Mouse (Mus musculus): ENCODE measurements around the gene Hpd. TPM values are rescaled to one million over a fixed set of nuclear protein-coding genes. Genes with fewer than 3 reads are reported as not detected.
"Not testable (repeated sequence)": the region's sequence is repeated elsewhere in the genome, so short reads cannot be mapped to it uniquely, and the experiment has no call there.

Gene Hpd
- polyA plus RNA-seq (2015; fragmentation: Nextera tagmentation; extraction: Ambion mirVana) = 0.20 and 0.46 TPM in 2 replicates

- Histone ChIP-seq H3K36me3 (ENCODE audit: control insufficient read depth, insufficient read depth) (no peaks in the 10 kb centered on the region), H3K4me2 (ENCODE audit: low read depth, low read length) (no peak within 1 kb of the TSS), H3K4me1 (ENCODE audit: control insufficient read depth, insufficient read depth, low read length) (no peaks in the 10 kb centered on the region), H3K27ac (ENCODE audit: low read length) (no peak within 1 kb of the TSS), H3K9me3 (replicated peaks; ENCODE audit: control insufficient read depth, low read length) (no peaks in the 10 kb centered on the region), H3K9ac (ENCODE audit: low read length) (no peak within 1 kb of the TSS), H3K27me3 (ENCODE audit: control insufficient read depth, insufficient read depth, low read length) (no peaks in the 10 kb centered on the region), H3K4me3 (ENCODE audit: low read length) (no peak within 1 kb of the TSS)
- 75% methylated on average over 10 of the region's 10 CpGs for WGBS
- ATAC-seq (replicated peaks; ENCODE audit: extremely low read depth, insufficient read depth, low FRiP score) = no peak
Observed at GRCm38 (mm10) chr5:123182651-123183050, at the start of gene Hpd. Hpd (minus strand) TSS chr5:123182727.

- Histone ChIP-seq H3K4me2 (ENCODE audit: low read depth, low read length) (no peak overlapping the region), H3K9ac (ENCODE audit: low read length) (no peak overlapping the region), H3K9me3 (replicated peaks; ENCODE audit: control insufficient read depth, low read length) (no peaks in the 10 kb centered on the region), H3K4me3 (ENCODE audit: low read length) (no peak overlapping the region), H3K36me3 (ENCODE audit: control insufficient read depth, insufficient read depth) (no peaks in the 10 kb centered on the region), H3K27me3 (ENCODE audit: control insufficient read depth, insufficient read depth, low read length) (no peaks in the 10 kb centered on the region), H3K27ac (ENCODE audit: low read length) (no peak overlapping the region), H3K4me1 (ENCODE audit: control insufficient read depth, insufficient read depth, low read length) (peaks cover 12% of the 10 kb centered on the region)
- 79% methylated on average over 2 of the region's 2 CpGs for WGBS
- ATAC-seq (replicated peaks; ENCODE audit: extremely low read depth, insufficient read depth, low FRiP score) = no peak
Observed at GRCm38 (mm10) chr5:123232180-123232579, 49.7 kb upstream of the Hpd start.

- Histone ChIP-seq H3K36me3 (ENCODE audit: control insufficient read depth, insufficient read depth) (no peaks in the 10 kb centered on the region), H3K9me3 (replicated peaks; ENCODE audit: control insufficient read depth, low read length) (no peaks in the 10 kb centered on the region), H3K4me1 (ENCODE audit: control insufficient read depth, insufficient read depth, low read length) (peaks cover 8% of the 10 kb centered on the region), H3K4me3 (ENCODE audit: low read length) (no peak overlapping the region), H3K4me2 (ENCODE audit: low read depth, low read length) (peak overlapping the region; percentile 71; the same call in 1 of the 2 replicates), H3K27me3 (ENCODE audit: control insufficient read depth, insufficient read depth, low read length) (no peaks in the 10 kb centered on the region), H3K27ac (ENCODE audit: low read length) (no peak overlapping the region), H3K9ac (ENCODE audit: low read length) (no peak overlapping the region)
- ATAC-seq (replicated peaks; ENCODE audit: extremely low read depth, insufficient read depth, low FRiP score) = no peak
- WGBS = 85% methylated on average over 6 of the region's 6 CpGs
Observed at GRCm38 (mm10) chr5:123229296-123229695, 46.8 kb upstream of the Hpd start.

DNA sequence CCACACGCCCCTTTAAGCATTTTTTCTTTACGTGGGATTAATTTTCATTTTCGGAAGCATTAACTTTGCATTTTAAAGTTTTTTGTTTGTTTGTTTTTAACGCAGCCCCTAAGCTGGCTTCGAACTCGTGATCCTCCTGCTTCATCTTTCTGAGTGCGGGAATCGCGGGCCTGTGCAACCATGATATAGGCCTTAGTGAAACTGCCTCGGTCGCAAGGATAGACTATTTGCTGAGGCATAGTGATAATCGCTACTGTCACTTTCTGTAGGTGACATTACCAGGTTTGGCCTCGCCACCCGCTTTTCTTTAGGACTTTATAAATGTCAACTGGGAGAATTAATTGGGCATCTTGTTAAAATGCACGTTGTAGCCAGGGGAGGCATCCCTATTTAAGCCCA is 46.0 kb upstream of the Hpd start:
- peaks cover 8% of the 10 kb centered on the region for H3K4me1 ChIP-seq (ENCODE audit: control insufficient read depth, insufficient read depth, low read length)
- H3K4me2 ChIP-seq (ENCODE audit: low read depth, low read length) = peak overlapping the region; percentile 71
- H3K9me3 ChIP-seq (replicated peaks; ENCODE audit: control insufficient read depth, low read length) = no peaks in the 10 kb centered on the region
- H3K36me3 ChIP-seq (ENCODE audit: control insufficient read depth, insufficient read depth) = no peaks in the 10 kb centered on the region
- peak overlapping the region; percentile 95 for H3K9ac ChIP-seq (ENCODE audit: low read length)
- 7% methylated on average over 15 of the region's 15 CpGs for WGBS
- peak overlapping the region; percentile 89 for H3K4me3 ChIP-seq (ENCODE audit: low read length)
- no peaks in the 10 kb centered on the region for H3K27me3 ChIP-seq (ENCODE audit: control insufficient read depth, insufficient read depth, low read length)
- no peak overlapping the region for H3K27ac ChIP-seq (ENCODE audit: low read length)
- ATAC-seq (replicated peaks; ENCODE audit: extremely low read depth, insufficient read depth, low FRiP score) = no peak

DNA sequence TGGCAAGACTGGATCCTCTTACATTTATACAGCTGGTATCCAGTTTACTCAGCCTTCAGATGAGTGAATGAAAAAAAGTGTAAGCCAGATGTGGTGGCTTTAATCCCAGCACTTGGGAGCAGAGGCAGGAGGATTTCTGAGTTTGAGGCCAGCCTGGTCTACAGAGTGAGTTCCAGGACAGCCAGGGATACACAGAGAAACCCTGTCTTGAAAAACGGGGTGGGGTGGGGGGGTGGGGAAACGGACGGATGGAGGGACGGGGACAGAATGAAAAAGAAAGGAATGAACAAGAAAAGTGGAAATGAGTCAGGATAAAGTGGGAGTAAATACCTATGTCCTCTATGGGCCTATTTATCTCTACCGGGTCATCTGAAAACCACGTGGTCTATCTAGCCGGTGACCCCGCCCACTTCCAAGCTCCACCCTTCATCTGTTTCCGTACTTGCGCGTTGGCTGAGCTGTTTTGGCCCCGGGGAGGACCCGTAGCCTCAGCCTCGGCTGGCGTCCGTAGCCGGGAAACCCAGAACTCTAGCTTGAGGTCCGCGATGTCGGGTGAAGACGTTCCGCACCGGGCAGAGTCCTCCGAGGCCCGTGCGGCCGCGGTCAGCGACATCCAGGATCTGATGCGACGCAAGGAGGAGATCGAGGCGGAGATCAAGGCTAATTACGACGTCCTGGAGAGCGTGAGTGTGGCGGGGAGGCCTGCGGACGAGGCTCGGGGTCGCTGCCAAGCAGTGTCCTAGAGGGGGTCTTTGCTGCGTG is 45.4 kb upstream of the Hpd start:
- H3K4me3 ChIP-seq (ENCODE audit: low read length) = peak overlapping the region; percentile 89
- H3K4me1 ChIP-seq (ENCODE audit: control insufficient read depth, insufficient read depth, low read length) = peaks cover 8% of the 10 kb centered on the region
- 2% methylated on average over 42 of the region's 42 CpGs for WGBS
- no peaks in the 10 kb centered on the region for H3K36me3 ChIP-seq (ENCODE audit: control insufficient read depth, insufficient read depth)
- no peaks in the 10 kb centered on the region for H3K9me3 ChIP-seq (replicated peaks; ENCODE audit: control insufficient read depth, low read length)
- peak overlapping the region; percentile 95 for H3K9ac ChIP-seq (ENCODE audit: low read length)
- no peaks in the 10 kb centered on the region for H3K27me3 ChIP-seq (ENCODE audit: control insufficient read depth, insufficient read depth, low read length)
- no peak overlapping the region for H3K27ac ChIP-seq (ENCODE audit: low read length)
- ATAC-seq (replicated peaks; ENCODE audit: extremely low read depth, insufficient read depth, low FRiP score) = peak; percentile 90
- peak overlapping the region; percentile 71 for H3K4me2 ChIP-seq (ENCODE audit: low read depth, low read length)

DNA sequence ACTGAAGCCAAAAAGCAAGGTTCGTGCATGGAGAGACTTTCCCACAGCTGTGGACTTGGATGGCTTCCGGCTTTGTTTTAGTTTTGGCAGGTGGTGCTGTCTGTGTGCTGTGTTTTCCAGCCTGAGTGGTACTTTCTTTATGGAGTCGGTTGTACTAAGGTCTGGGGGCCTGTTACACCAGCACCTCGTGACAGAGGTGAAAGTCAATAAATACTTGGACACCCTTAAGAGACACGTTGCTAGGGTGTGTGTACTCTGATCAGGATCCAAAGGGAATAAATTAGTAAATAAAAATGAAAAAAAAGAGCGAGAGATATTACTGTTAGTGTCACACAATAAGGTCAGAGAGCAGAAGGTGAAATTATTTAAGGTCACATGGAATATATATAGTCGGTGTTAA is 44.3 kb upstream of the Hpd start:
- no peak for ATAC-seq (replicated peaks; ENCODE audit: extremely low read depth, insufficient read depth, low FRiP score)

DNA sequence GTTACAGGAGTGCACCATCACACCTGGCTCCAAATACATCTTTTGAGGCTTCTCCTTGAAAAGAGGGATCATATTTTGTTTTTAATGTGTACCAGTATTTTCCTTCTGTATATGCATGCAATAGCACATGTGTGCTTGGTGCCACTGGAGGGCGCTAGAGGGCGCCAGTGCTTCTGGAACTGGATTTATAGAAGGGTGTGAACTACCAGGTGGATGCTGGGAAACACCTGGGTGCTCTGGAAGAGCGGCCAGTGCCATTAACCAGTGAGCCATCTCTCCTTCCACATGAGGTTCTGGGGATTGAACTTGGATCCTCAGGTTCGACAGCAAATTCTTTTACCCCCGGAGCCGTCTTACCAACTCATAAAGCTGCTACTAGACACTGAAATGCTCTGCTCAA is 41.3 kb upstream of the Hpd start:
- ATAC-seq (replicated peaks; ENCODE audit: extremely low read depth, insufficient read depth, low FRiP score); H3K9ac ChIP-seq (ENCODE audit: low read length): not testable (repeated sequence)
- WGBS = 63% methylated on average over 5 of the region's 6 CpGs

More for the DNA sequence above, 44.3 kb upstream of the Hpd start:
- Histone ChIP-seq H3K36me3 (ENCODE audit: control insufficient read depth, insufficient read depth) (no peaks in the 10 kb centered on the region), H3K9me3 (replicated peaks; ENCODE audit: control insufficient read depth, low read length) (no peaks in the 10 kb centered on the region), H3K27me3 (ENCODE audit: control insufficient read depth, insufficient read depth, low read length) (no peaks in the 10 kb centered on the region), H3K27ac (ENCODE audit: low read length) (no peak overlapping the region), H3K4me1 (ENCODE audit: control insufficient read depth, insufficient read depth, low read length) (peaks cover 8% of the 10 kb centered on the region), H3K4me3 (ENCODE audit: low read length) (no peak overlapping the region), H3K4me2 (ENCODE audit: low read depth, low read length) (no peak overlapping the region), H3K9ac (ENCODE audit: low read length) (no peak overlapping the region)
- 85% methylated on average over 7 of the region's 7 CpGs for WGBS

DNA sequence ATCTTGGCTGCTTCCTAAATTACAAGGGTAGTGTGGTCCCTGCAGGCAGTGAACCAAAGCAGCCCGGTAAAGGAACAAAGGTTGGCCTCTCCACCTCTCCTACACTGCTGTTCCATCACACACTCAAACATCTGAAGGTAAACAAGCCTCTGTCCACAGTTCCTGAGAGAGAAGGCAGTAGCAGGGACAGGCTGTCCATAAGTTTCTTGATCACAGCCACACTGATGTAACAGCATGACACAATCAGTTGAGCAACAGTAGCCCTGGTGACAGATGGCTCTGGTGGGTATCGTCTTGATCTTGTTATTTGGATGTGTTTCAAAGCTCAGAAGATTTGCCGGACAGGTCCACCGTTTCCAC is 40.5 kb upstream of the Hpd start:
- Histone ChIP-seq H3K27ac (ENCODE audit: low read length) (no peak overlapping the region), H3K9ac (ENCODE audit: low read length) (no peak overlapping the region), H3K4me3 (ENCODE audit: low read length) (no peak overlapping the region), H3K27me3 (ENCODE audit: control insufficient read depth, insufficient read depth, low read length) (no peaks in the 10 kb centered on the region), H3K4me2 (ENCODE audit: low read depth, low read length) (no peak overlapping the region), H3K4me1 (ENCODE audit: control insufficient read depth, insufficient read depth, low read length) (no peaks in the 10 kb centered on the region), H3K36me3 (ENCODE audit: control insufficient read depth, insufficient read depth) (no peaks in the 10 kb centered on the region), H3K9me3 (replicated peaks; ENCODE audit: control insufficient read depth, low read length) (no peaks in the 10 kb centered on the region)
- 58% methylated on average over 4 of the region's 4 CpGs for WGBS
- ATAC-seq (replicated peaks; ENCODE audit: extremely low read depth, insufficient read depth, low FRiP score) = no peak

More for the DNA sequence above, 41.3 kb upstream of the Hpd start:
- H3K4me1 ChIP-seq (ENCODE audit: control insufficient read depth, insufficient read depth, low read length); H3K27ac ChIP-seq (ENCODE audit: low read length); H3K9me3 ChIP-seq (replicated peaks; ENCODE audit: control insufficient read depth, low read length); H3K4me3 ChIP-seq (ENCODE audit: low read length); H3K27me3 ChIP-seq (ENCODE audit: control insufficient read depth, insufficient read depth, low read length); H3K36me3 ChIP-seq (ENCODE audit: control insufficient read depth, insufficient read depth); H3K4me2 ChIP-seq (ENCODE audit: low read depth, low read length): not testable (repeated sequence)

DNA sequence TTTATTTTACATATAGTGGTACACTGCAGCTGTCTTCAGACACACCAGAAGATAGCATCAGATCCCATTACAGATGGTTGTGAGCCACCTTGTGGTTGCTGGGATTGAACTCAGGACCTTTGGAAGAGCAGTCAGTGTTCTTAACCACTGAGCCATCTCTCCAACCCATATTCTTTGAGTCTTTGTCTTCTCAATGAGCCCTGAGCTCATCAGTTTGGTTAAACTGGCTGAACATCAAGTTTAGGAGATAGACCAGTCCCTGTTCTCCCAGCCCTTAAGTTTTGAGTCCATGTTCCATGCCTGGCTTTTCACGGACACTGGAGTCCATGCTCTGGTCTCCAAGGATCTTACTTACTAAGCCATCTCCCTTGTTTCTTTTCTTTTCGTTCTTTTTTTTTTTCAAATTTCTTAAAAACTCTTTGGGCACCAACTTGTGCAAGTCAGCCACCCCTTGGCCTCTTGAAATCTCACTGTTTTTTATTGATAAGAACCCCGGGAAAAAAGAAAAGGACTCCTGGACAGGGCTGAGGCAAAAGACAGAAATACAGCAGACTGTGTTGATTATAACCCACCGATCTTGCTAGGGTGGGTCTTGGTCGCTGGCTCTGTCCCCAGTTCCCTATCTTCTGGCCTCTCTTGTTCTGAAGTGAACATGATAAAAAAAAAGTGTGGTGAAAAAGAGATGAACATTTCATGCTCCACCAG is 40.0 kb upstream of the Hpd start:
- H3K4me1 ChIP-seq (ENCODE audit: control insufficient read depth, insufficient read depth, low read length); H3K36me3 ChIP-seq (ENCODE audit: control insufficient read depth, insufficient read depth); H3K27me3 ChIP-seq (ENCODE audit: control insufficient read depth, insufficient read depth, low read length); H3K4me2 ChIP-seq (ENCODE audit: low read depth, low read length); ATAC-seq (replicated peaks; ENCODE audit: extremely low read depth, insufficient read depth, low FRiP score); H3K4me3 ChIP-seq (ENCODE audit: low read length); H3K9ac ChIP-seq (ENCODE audit: low read length); H3K27ac ChIP-seq (ENCODE audit: low read length); H3K9me3 ChIP-seq (replicated peaks; ENCODE audit: control insufficient read depth, low read length): not testable (repeated sequence)
- WGBS = 68% methylated on average over 3 of the region's 5 CpGs

Measured in heart, embryonic 16.5 days (tissue).